Mouse (Mus musculus) cerebellum, postnatal 36 days (tissue): ENCODE measurements at regions not wholly inside any gene's neighbourhood (a gene's known extent, or its start where the extent isn't known, plus 50 kb on each side); places are given as distances from the start of the nearest gene placed in this dataset.

Experiments used
- DNase-seq, 2 experiments: peaks; one replicate each; pipeline ENCODE4 v3.0.0; 2021 to 2022; ENCODE audit warnings: mixed read lengths in 2 of 2

DNA sequence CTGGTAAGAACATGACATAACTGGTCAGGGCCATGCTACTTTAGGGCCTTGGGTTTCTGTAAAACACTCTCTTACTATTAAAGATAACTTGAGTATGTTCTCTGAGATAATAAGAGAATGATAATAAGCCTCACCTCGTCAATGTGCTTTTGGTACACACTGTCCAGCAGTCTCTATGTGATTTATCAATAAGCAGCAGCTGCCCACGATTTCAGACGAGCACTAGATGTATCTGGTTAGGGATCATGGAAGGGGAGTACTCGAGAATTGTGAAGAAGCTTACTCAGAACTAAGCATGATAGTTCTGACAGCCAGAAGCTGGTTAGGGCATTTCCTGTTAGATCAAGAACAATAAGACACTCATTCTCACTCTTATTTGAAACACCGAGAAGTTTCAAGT, 53.8 kb downstream of the Neurod6 start:
- no peak for DNase-seq

DNA sequence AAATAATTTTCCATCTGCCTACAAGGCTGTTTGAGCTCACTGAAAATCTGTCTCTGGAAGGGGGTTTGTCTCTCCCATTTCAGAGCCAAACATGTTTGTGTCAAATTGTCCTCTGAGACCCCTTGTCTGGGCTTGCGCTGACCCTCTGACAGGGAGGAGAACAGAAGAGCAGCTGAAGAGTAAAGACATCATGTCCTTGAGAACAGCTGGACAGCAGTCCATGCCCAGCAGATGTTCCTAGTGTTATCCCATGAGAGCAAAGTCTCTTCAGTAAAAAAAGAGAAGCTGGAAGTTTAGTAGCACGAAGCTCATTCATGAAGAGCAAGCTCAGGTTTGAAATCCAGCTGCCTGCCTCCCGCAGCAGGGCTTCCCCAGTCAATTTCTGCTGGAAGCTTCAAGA, 60.7 kb downstream of the Neurod6 start:
- no peak for DNase-seq

DNA sequence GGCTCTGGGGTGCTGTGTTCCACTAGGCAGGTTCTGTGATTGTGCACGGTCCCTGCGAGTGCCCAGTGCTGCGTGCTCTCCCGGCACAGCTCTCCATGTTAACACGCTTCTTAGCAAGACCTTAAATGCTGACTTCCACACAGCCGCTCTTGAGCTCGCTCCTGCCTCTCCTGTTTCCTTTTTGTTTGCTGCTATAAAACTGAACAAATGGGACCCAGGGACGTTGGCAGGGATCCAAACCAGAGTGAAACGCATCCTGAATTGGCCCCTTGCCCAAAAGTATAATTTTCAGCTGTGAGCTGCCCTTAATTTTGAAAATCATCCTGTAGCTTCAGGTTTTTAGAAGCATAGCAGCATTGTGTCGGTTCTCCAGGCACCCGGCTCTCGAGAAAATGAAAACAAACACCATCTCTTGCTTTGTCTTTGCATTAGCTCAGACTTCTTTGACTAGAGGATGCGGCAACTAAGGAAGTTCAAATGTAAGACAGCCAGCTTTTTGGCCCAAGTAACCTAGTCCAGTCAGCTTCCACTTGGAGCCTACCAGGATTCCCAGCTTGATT, 63.1 kb downstream of the Neurod6 start:
- DNase-seq = peak; percentile 36 to 45

GRCm38 (mm10) chr6:55610395-55610794, 70.7 kb downstream of the Neurod6 start:
- DNase-seq = no peak

DNA sequence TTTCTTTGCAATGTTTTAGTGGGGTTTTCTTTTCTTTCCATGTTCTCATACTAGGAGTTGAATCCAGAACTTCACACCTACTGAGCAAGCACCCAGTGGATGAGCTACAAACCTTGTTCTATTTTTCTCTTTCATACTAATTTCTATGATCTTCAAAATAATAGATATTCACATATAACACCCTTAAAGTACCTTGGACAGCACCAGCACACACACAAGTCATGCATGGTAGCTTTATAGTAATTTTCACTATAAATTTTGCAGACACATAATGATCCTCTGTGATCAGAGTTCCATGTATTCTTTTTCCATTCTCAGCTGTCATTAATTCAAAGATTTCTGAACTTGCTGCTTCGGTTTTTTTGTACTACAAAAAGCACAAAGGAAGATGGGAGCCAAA, 71.1 kb downstream of the Neurod6 start:
- DNase-seq = no peak

- no peak for DNase-seq
These were observed 72.0 kb downstream of the Neurod6 start for GRCm38 (mm10) chr6:55609053-55609452.

DNA sequence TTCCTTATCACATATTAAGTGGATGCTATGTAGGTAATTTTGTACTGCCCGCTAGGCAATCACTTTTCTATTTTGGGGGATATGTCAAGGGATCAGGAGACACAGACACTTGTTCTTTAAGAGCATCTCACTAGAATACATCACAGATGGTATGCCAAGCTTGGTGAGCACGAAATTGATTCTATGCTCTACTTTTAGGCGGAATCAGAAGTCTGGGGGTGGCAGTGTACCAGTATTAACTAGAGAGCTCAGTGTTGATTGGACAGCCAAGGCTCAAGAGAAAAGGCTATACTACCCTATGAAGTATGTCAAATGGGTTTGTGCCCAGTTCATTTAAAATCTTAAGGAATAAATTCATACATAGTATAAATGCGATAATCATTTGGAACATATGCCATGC, 84.0 kb downstream of the Neurod6 start:
- no peak for DNase-seq

DNA sequence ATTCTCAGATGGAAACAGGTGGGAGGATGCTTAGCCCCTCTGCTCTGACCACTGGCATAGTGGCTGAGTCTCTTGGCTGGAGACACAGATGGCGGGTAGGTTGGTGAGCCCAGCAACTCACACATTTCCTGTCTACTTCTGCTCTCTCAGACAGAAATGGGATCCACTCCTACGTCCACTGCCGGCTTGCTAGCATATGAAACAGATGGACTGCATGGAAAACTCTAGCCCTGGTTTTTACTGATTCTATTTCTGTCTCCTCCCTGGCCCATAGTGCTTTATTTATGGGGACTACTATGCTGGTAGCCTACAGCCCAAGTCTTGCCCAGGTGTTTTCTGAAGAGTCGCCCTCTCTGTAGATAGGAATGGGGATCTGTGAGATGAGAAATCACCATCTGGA, 88.9 kb downstream of the Neurod6 start:
- DNase-seq = no peak

- no peak for DNase-seq
These were observed 100.0 kb downstream of the Neurod6 start for GRCm38 (mm10) chr6:55581106-55581505.

DNA sequence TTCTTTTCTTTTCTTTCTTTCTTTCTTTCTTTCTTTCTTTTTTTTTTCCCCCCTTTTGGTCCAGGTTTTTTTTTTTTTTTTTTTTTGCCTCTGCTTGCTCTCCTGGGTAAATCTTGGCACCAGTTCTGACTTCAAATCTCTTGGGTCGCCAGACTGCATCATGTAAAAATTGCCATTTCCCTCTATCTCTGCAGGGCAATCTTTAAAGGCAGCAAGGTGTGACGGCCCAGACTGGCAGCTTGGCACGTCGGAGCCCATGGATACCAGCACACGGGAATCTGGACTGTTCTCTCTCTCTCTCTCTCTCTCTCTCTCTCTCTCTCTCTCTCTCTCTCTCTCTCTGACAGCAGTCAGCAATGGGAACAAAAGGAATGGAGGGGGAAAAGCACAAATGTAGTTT, 101.0 kb downstream of the Neurod6 start:
- no peak for DNase-seq

DNA sequence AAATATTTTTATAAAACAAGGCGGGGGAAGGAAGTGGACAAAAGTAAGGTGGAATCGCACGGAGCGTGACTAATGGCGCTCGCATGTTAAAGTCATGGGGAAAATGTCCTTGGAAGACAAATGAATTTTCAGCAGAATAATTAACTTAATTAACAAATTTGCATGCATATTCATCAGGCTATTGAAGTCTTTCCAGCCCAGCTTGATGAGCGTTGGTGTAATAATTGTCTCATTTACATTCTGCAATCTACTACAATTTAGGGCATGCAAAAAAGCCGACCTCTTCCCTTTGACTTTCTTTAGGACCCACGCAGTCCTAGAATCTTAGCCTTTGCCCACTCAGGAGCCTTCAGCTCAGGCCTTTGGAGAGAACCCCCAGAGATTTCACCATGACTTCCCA, 101.5 kb downstream of the Neurod6 start:
- DNase-seq = no peak

DNA sequence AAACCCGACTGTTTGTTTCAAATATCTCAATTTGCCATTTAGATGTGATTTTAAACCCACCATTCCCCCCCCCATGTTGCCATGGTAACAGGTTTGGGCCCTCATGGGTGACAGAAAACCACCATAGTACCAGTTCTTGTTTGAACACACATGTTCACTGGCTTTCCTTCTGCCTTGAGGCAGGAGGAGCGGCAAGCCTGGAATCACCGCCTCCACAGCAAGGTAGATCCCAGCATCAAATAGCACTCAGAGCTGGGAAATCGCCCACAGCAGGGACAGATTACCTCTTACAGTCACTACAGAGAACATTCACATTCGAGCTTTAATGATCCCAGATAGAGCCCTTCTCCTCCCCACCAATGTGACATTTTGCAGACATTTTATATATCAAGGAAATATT, 102.0 kb downstream of the Neurod6 start:
- no peak for DNase-seq

- DNase-seq = no peak
These were observed 103.0 kb downstream of the Neurod6 start for GRCm38 (mm10) chr6:55578051-55578450.

DNA sequence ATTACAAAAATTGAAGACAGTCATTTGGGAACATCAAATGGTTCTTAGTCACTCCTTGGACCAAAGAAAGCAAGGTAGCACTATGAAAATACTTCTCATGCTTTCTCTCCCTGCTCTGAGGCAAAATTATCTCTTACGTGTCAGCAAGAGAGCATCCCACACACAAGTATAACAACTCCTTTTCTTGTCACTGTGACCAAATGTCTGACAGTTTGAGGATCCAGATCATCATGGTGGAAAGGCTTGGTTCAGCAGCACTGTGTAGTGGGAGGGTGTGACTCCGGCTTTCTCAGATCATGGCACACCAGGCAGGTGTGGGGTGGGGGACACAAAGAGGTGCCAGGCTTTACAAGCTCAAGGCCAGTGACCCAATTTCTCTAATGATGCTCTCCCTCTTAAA, 113.5 kb downstream of the Neurod6 start:
- DNase-seq = no peak

- no peak for DNase-seq
These were observed 113.8 kb downstream of the Adcyap1r1 start for GRCm38 (mm10) chr6:55565260-55566209.

GRCm38 (mm10) chr6:55560606-55561005, 108.8 kb downstream of the Adcyap1r1 start:
- no peak for DNase-seq

DNA sequence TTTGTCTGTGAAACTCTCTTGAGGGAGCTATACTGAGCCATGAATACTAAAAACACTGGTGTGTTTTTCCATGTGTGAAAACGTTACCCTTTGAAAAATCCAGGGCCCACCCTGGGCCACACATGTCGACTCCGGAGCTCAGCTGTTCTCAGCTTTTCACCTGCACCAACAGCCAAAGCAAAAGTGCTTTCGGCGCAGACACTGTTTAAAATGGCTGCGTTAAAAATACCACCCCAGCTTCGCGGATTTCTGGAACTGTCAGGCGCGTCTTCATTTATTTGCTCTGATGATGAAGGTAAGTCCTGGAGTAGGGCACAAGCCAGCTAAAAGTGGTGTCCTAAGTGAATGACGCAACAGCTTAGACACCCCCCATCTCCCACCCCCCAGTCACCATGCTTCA, 108.0 kb downstream of the Adcyap1r1 start:
- no peak for DNase-seq
